Mouse (Mus musculus) ES-E14 (cell line): Measurements from ENCODE around the gene Hectd4. TPM values are rescaled to one million over a fixed set of nuclear protein-coding genes. Genes with fewer than 3 reads are reported as not detected.

Experiments
- DNase-seq: peaks from one replicate; pipeline ENCODE4 v3.0.0-alpha.2; 2013; ENCODE audit warnings: low read depth, low spot score
- H3K27ac ChIP-seq: 2 replicates; pipeline ENCODE4 v1.5.1; 2012; ENCODE audit warnings: low read depth, mild to moderate bottlenecking, low read length, moderate library complexity, mixed read lengths; ENCODE audit not compliant: poor library complexity, insufficient read depth, severe bottlenecking
- H3K36me3 ChIP-seq: 2 replicates; pipeline ENCODE4 v1.6.1; 2012; ENCODE audit warnings: mild to moderate bottlenecking, low read length, moderate library complexity, mixed read lengths; ENCODE audit not compliant: control insufficient read depth, poor library complexity, insufficient read depth, severe bottlenecking
- H3K4me1 ChIP-seq, 2 experiments: fragments of 150-350 bp in 1 of 2; sonication (generic) in 1 of 2; 2 replicates each; pipeline ENCODE4 v1.6.1; 2012; ENCODE audit warnings: low read length in 2 of 2, mild to moderate bottlenecking in 1 of 2, mixed read lengths in 1 of 2; ENCODE audit not compliant: control insufficient read depth in 2 of 2, insufficient read depth in 2 of 2, poor library complexity in 1 of 2
- H3K4me3 ChIP-seq, 2 experiments: fragments of 150-350 bp in 1 of 2; sonication (generic) in 1 of 2; 2 replicates each; pipeline ENCODE4 v1.5.1; 2012; ENCODE audit warnings: low read length in 2 of 2, low read depth in 1 of 2, mild to moderate bottlenecking in 1 of 2, mixed read lengths in 1 of 2; ENCODE audit not compliant: insufficient read depth in 1 of 2, poor library complexity in 1 of 2, severe bottlenecking in 1 of 2
- H3K9ac ChIP-seq: 2 replicates; pipeline ENCODE4 v1.6.1; 2012; ENCODE audit warnings: low read depth, mild to moderate bottlenecking, low read length, mixed read lengths; ENCODE audit not compliant: poor library complexity, insufficient read depth, severe bottlenecking
- H3K9me3 ChIP-seq: fragments of 150-350 bp; sonication (generic); 2 replicates; pipeline ENCODE4 v1.6.1; 2012; ENCODE audit warnings: low read depth, mild to moderate bottlenecking, low read length; ENCODE audit not compliant: control insufficient read depth, insufficient read depth
- CHD2 ChIP-seq: IDR thresholded peaks from 2 replicates; pipeline ENCODE4 v1.6.1; 2014; ENCODE audit warnings: mild to moderate bottlenecking, low read depth, low read length, inconsistent platforms
- HCFC1 ChIP-seq: IDR thresholded peaks from 2 replicates; pipeline ENCODE4 v1.6.1; 2012; ENCODE audit warnings: low read length, inconsistent platforms, borderline replicate concordance; ENCODE audit not compliant: insufficient read depth
- MAFK ChIP-seq: IDR thresholded peaks from 2 replicates; pipeline ENCODE4 v1.6.1; 2014; ENCODE audit warnings: mild to moderate bottlenecking, low read depth, low read length, inconsistent platforms; ENCODE audit not compliant: insufficient read depth
- ZC3H11A ChIP-seq: IDR thresholded peaks from 2 replicates; pipeline ENCODE4 v1.6.1; 2012; ENCODE audit warnings: low read depth, mild to moderate bottlenecking, inconsistent platforms, low read length, borderline replicate concordance
- ZNF384 ChIP-seq: IDR thresholded peaks from 2 replicates; pipeline ENCODE4 v1.6.1; 2012; ENCODE audit warnings: low read depth, low read length, inconsistent platforms
- in situ Hi-C, 2 experiments: fragments of 600-800 bp; cut with MboI; formaldehyde crosslinking; loops; one replicate each; pipeline ENCODE4 v1.15.1; 2025; ENCODE audit warnings: low sequenced_read_pairs in 2 of 2, inconsistent platforms in 1 of 2; ENCODE audit not compliant: unreplicated experiment in 2 of 2
- total RNA-seq: library from RNA; depleted of rRNA; stranded (reverse); fragments of 300-350 nt; gene quantifications from 2 replicates; pipeline ENCODE4 v1.2.3, GENCODE M21; 2012

The Hectd4 gene
- total RNA-seq, 1 experiment = 14.2 TPM

- H3K27ac ChIP-seq = no peak overlapping the region
- H3K9me3 ChIP-seq = no peaks in the 10 kb centered on the region
- no peak for TF ChIP-seq ZC3H11A
- no peak for TF ChIP-seq MAFK
- TF ChIP-seq ZNF384 = no peak
- no peak for TF ChIP-seq CHD2
- no peak for TF ChIP-seq HCFC1
- no peaks in the 10 kb centered on the region for H3K36me3 ChIP-seq
- in situ Hi-C loops = loop anchor here in 1 of 2 experiments (10.0 kb wide), 1 partner anchor 175 kb away; no protein-coding TSS in a partner anchor
- H3K4me1 ChIP-seq = peaks cover 2 to 3% of the 10 kb centered on the region in 2 experiments; a peak in 2 of 4 replicates
- no peak for DNase-seq
- no peak overlapping the region for H3K9ac ChIP-seq
- no peak overlapping the region for H3K4me3 ChIP-seq
Measured at GRCm38 (mm10) chr5:121389691-121390090, 169.7 kb downstream of the Hectd4 start.

- Histone ChIP-seq H3K4me3 (peak overlapping the region in 1 of 2 experiments; percentile 19; a peak in 2 of 4 replicates), H3K9ac (0 out of 2 replicates have a peak overlapping the region, but pooled peaks have one; percentile 28), H3K27ac (no peak overlapping the region), H3K36me3 (no peaks in the 10 kb centered on the region), H3K4me1 (peaks cover 0 to 2% of the 10 kb centered on the region in 2 experiments; a peak in 1 of 4 replicates), H3K9me3 (no peaks in the 10 kb centered on the region)
- no peak for TF ChIP-seq HCFC1
- TF ChIP-seq CHD2 = no peak
- in situ Hi-C loops = no loop called here
- peak; percentile 61 for DNase-seq
Measured at GRCm38 (mm10) chr5:121392667-121393380, 172.8 kb downstream of the Hectd4 start.

- Histone ChIP-seq H3K9ac (0 out of 2 replicates have a peak overlapping the region, but pooled peaks have one; percentile 28), H3K4me1 (peaks cover 0 to 2% of the 10 kb centered on the region in 2 experiments; a peak in 1 of 4 replicates), H3K9me3 (no peaks in the 10 kb centered on the region), H3K36me3 (no peaks in the 10 kb centered on the region), H3K27ac (no peak overlapping the region), H3K4me3 (no peak overlapping the region)
- TF ChIP-seq ZNF384 (no peak), HCFC1 (no peak), CHD2 (no peak), ZC3H11A (no peak), MAFK (no peak)
- no peak for DNase-seq
- in situ Hi-C loops = no loop called here
Measured at GRCm38 (mm10) chr5:121393402-121393801, 173.4 kb downstream of the Hectd4 start.

- Histone ChIP-seq H3K36me3 (peaks cover 3% of the 10 kb centered on the region; the same call in 1 of the 2 replicates), H3K27ac (no peak overlapping the region), H3K9me3 (no peaks in the 10 kb centered on the region), H3K4me3 (no peak overlapping the region), H3K4me1 (peaks cover 2 to 11% of the 10 kb centered on the region in 2 experiments; a peak in 2 of 4 replicates), H3K9ac (no peak overlapping the region)
- no peak for DNase-seq
- no peak for TF ChIP-seq HCFC1
- TF ChIP-seq ZC3H11A = no peak
- no peak for TF ChIP-seq CHD2
- no peak for TF ChIP-seq MAFK
- no peak for TF ChIP-seq ZNF384
- in situ Hi-C loops = no loop called here
Measured at GRCm38 (mm10) chr5:121395621-121396020, 175.6 kb downstream of the Hectd4 start.
